Mouse (Mus musculus) heart, embryonic 10.5 days (tissue): ENCODE measurements at regions not wholly inside any gene's neighbourhood (a gene's known extent, or its start where the extent isn't known, plus 50 kb on each side); places are given as distances from the start of the nearest gene placed in this dataset.
A peak's percentile ranks its signal among the peaks of the same experiment; 100 is the strongest.

ENCODE experiments used
- DNase-seq: peaks from one replicate; pipeline ENCODE4 v3.0.0-alpha.2; 2017; ENCODE audit warnings: low spot score
- H3K27ac ChIP-seq: fragments of 300-500 bp; sonication (generic); 2 replicates; pipeline ENCODE4 v1.5.1; 2016; ENCODE audit warnings: mild to moderate bottlenecking
- H3K27me3 ChIP-seq: fragments of 300-500 bp; sonication (generic); 2 replicates; pipeline ENCODE4 v1.6.1; 2016; ENCODE audit warnings: mild to moderate bottlenecking; ENCODE audit not compliant: poor library complexity, insufficient read depth, severe bottlenecking
- H3K36me3 ChIP-seq: fragments of 300-500 bp; sonication (generic); 2 replicates; pipeline ENCODE4 v1.6.1; 2016; ENCODE audit warnings: mild to moderate bottlenecking, moderate library complexity
- H3K4me1 ChIP-seq: fragments of 300-500 bp; sonication (generic); 2 replicates; pipeline ENCODE4 v1.6.1; 2016; ENCODE audit warnings: mild to moderate bottlenecking
- H3K4me3 ChIP-seq: fragments of 300-500 bp; sonication (generic); 2 replicates; pipeline ENCODE4 v1.5.1; 2016; ENCODE audit warnings: mild to moderate bottlenecking, moderate library complexity
- H3K9me3 ChIP-seq: fragments of 300-500 bp; sonication (generic); 2 replicates; pipeline ENCODE4 v1.6.1; 2016; ENCODE audit warnings: mild to moderate bottlenecking, moderate library complexity
- WGBS: fragments of 180-500 bp; shearing (Covaris S2); methylation state at CpG from one replicate; pipeline ENCODE4 v1.1.7; 2016; 5-methylcytosine and 5-hydroxymethylcytosine counted together

DNA sequence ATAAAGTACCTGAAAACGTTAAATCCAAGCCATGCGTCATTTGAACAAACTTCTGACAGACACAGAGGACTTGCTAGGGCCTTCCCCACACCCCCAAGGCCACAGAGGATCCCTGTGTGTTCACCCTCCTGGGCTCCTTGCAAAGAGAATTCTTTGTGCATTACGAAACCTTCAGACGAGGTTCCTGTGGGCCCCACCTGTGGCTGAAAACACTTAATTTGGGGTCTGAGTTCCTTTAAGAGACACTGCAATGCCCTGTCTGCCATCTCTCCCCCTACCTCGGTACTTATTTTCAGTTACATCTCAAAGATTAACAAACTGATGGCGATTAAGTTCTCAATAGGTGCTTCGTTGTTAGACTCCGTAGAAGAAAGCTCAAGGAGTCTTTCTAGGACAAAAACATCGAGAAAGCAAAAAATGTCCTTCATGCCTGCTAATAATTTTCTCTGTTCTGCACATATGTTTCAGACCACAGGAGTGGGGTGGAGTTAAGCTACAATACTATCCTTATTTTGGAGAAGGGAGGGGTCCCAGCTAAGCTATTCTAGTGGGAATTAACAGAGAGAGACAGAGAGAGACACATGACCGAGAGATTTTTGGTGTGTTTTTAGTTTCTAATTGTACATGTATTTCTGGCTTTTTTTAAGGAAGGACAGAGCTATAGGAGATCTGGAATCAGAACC is 179.6 kb upstream of the Lrig3 start:
- DNase-seq, result no peak
- WGBS, result 3% methylated on average over 10 of the region's 10 CpGs
- Histone ChIP-seq H3K27ac (peak overlapping the region; percentile 65), H3K36me3 (no peaks in the 10 kb centered on the region), H3K4me1 (peaks cover 25% of the 10 kb centered on the region), H3K9me3 (no peaks in the 10 kb centered on the region), H3K27me3 (no peaks in the 10 kb centered on the region), H3K4me3 (peak overlapping the region; percentile 55)

- Histone ChIP-seq H3K27ac (peak overlapping the region; percentile 65), H3K27me3 (no peaks in the 10 kb centered on the region), H3K4me3 (peak overlapping the region; percentile 55), H3K36me3 (no peaks in the 10 kb centered on the region), H3K4me1 (peaks cover 25% of the 10 kb centered on the region), H3K9me3 (no peaks in the 10 kb centered on the region)
- WGBS, result under 1% methylated on average over 17 of the region's 17 CpGs
- DNase-seq, result no peak
Measured at GRCm38 (mm10) chr10:125786880-125787337, 179.1 kb upstream of the Lrig3 start.

- Histone ChIP-seq H3K36me3 (no peaks in the 10 kb centered on the region), H3K4me1 (peaks cover 25% of the 10 kb centered on the region), H3K27me3 (no peaks in the 10 kb centered on the region), H3K9me3 (no peaks in the 10 kb centered on the region), H3K27ac (peak overlapping the region; percentile 65), H3K4me3 (peak overlapping the region; percentile 55)
- no peak for DNase-seq
- WGBS, result 31% methylated on average over 19 of the region's 19 CpGs
Measured at GRCm38 (mm10) chr10:125787441-125788060, 178.4 kb upstream of the Lrig3 start.

GRCm38 (mm10) chr10:125788262-125788661 is 177.7 kb upstream of the Lrig3 start:
- Histone ChIP-seq H3K27me3 (no peaks in the 10 kb centered on the region), H3K9me3 (no peaks in the 10 kb centered on the region), H3K36me3 (no peaks in the 10 kb centered on the region), H3K4me3 (no peak overlapping the region), H3K27ac (no peak overlapping the region), H3K4me1 (peaks cover 25% of the 10 kb centered on the region)
- DNase-seq, result no peak
- 93% methylated on average over 2 of the region's 2 CpGs for WGBS

- peaks cover 18% of the 10 kb centered on the region for H3K4me1 ChIP-seq
- no peak for DNase-seq
- no peaks in the 10 kb centered on the region for H3K9me3 ChIP-seq
- no peaks in the 10 kb centered on the region for H3K36me3 ChIP-seq
- H3K27me3 ChIP-seq, result no peaks in the 10 kb centered on the region
- H3K4me3 ChIP-seq, result no peak overlapping the region
- H3K27ac ChIP-seq, result no peak overlapping the region
- 87% methylated on average over 2 of the region's 2 CpGs for WGBS
Measured at GRCm38 (mm10) chr10:125790924-125791323, 175.0 kb upstream of the Lrig3 start.

DNA sequence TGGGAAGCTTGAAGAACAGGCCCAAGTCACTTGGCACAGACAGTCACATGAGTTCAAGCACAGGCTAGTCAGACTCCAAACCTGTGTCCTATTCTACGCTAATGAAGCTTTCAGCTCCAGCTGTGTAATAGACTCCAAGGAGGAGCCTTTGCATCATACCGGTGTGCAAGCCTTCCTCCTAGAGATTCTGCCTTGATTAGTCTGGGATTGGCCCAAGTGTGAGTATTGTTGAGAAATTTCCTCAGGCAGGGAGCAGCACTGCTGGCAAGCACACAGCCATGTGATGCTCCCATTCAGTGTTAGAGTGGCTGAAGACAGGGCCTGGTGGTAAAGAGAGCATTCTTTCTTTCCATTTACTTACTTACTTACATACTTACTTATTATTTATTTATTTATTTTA is 171.5 kb upstream of the Lrig3 start:
- no peak for DNase-seq
- 0 out of 2 replicates have a peak, but pooled peaks cover 3% of the 10 kb centered on the region for H3K4me1 ChIP-seq
- no peak overlapping the region for H3K27ac ChIP-seq
- no peaks in the 10 kb centered on the region for H3K36me3 ChIP-seq
- no peaks in the 10 kb centered on the region for H3K9me3 ChIP-seq
- H3K27me3 ChIP-seq, result no peaks in the 10 kb centered on the region
- H3K4me3 ChIP-seq, result no peak overlapping the region
- 89% methylated on average over 2 of the region's 2 CpGs for WGBS

- Histone ChIP-seq H3K36me3 (no peaks in the 10 kb centered on the region), H3K27me3 (no peaks in the 10 kb centered on the region), H3K27ac (no peak overlapping the region), H3K4me1 (0 out of 2 replicates have a peak, but pooled peaks cover 3% of the 10 kb centered on the region), H3K4me3 (no peak overlapping the region), H3K9me3 (no peaks in the 10 kb centered on the region)
- DNase-seq, result no peak
- WGBS, result 79% methylated on average over 1 of the region's 1 CpGs
Measured at GRCm38 (mm10) chr10:125795323-125795722, 170.6 kb upstream of the Lrig3 start.

DNA sequence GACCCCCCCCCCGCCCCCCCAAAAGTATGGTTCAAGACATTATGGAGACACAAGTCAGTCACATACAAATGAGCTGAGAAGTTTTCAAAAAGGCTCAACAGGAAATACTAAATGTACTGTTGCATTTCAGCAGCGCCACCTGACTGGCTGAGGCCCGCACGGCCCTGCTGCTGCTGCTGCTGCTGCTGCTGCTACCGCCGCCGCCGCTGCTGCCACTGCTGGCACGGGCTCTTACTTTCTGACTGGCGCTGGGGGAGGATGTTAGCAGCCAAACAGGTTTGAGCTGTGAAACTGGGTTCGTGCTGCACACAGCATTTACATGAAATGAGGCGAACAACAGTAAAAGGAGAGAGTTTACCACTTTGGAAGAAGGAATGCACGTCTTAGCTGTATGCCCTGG is 167.3 kb upstream of the Lrig3 start:
- no peak overlapping the region for H3K4me3 ChIP-seq
- no peaks in the 10 kb centered on the region for H3K9me3 ChIP-seq
- H3K4me1 ChIP-seq, result 0 out of 2 replicates have a peak, but pooled peaks cover 3% of the 10 kb centered on the region
- no peaks in the 10 kb centered on the region for H3K27me3 ChIP-seq
- 20% methylated on average over 13 of the region's 13 CpGs for WGBS
- no peak overlapping the region for H3K27ac ChIP-seq
- no peaks in the 10 kb centered on the region for H3K36me3 ChIP-seq
- DNase-seq, result no peak

GRCm38 (mm10) chr10:125800572-125801114 is 165.3 kb upstream of the Lrig3 start:
- H3K27me3 ChIP-seq, result no peaks in the 10 kb centered on the region
- 73% methylated on average over 2 of the region's 2 CpGs for WGBS
- 0 out of 2 replicates have a peak, but pooled peaks cover 3% of the 10 kb centered on the region for H3K4me1 ChIP-seq
- no peak for DNase-seq
- H3K4me3 ChIP-seq, result no peak overlapping the region
- no peaks in the 10 kb centered on the region for H3K36me3 ChIP-seq
- H3K9me3 ChIP-seq, result no peaks in the 10 kb centered on the region
- H3K27ac ChIP-seq, result no peak overlapping the region

DNA sequence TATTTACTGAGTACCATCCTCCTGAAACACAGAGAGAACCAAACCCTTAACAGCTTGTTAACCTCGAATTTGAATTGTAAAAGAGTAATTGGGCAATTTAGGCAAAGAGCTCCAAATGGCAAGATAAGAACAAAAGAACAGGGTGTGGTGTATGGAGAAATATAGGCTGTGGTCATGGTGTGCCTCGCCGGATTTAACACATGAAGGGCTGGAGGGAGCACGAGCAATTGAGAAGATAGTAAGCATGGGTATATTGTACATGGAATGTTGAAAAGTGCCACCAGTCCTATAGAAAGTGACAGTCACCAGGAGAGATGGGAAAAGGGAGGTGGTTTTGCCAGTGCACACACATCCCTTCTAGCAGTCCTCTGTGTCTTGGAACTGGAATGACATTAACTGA is 164.5 kb upstream of the Lrig3 start:
- H3K4me3 ChIP-seq, result no peak overlapping the region
- 0 out of 2 replicates have a peak, but pooled peaks cover 3% of the 10 kb centered on the region for H3K4me1 ChIP-seq
- no peak for DNase-seq
- H3K36me3 ChIP-seq, result no peaks in the 10 kb centered on the region
- no peak overlapping the region for H3K27ac ChIP-seq
- 64% methylated on average over 4 of the region's 4 CpGs for WGBS
- no peaks in the 10 kb centered on the region for H3K27me3 ChIP-seq
- H3K9me3 ChIP-seq, result no peaks in the 10 kb centered on the region

DNA sequence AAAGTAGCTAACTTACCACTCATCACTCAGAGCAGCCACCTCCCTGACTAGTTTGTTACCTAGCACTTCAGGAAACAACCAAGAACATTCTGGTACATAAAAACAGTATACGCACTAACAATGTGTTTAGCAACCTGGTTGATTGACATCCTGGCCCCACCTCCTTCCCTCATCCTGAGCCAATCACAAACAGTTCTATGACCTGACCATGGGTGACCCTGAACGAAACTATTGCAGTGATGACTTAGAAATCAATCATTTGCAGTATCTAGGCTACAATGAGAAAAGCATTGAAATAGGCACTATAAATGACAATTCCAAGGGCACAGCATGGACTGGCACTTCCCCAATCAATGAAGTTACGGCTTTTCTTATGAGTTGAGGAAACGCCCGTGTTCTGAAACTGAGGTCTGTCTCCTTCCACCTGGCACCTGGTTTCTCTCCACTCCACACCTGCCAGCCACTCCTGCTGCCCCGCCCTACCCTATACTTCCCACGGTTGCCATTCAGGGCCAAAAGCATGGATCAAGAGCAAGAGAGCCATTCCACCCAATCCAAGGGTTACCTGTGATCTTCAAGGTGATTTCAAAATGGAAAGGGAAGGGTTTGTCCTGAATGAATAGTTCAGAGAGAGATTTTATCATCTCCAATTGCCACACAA is 162.9 kb upstream of the Lrig3 start:
- WGBS, result 81% methylated on average over 7 of the region's 7 CpGs
- Histone ChIP-seq H3K27ac (no peak overlapping the region), H3K4me3 (no peak overlapping the region), H3K4me1 (0 out of 2 replicates have a peak, but pooled peaks cover 3% of the 10 kb centered on the region), H3K36me3 (no peaks in the 10 kb centered on the region), H3K27me3 (no peaks in the 10 kb centered on the region), H3K9me3 (no peaks in the 10 kb centered on the region)
- no peak for DNase-seq

DNA sequence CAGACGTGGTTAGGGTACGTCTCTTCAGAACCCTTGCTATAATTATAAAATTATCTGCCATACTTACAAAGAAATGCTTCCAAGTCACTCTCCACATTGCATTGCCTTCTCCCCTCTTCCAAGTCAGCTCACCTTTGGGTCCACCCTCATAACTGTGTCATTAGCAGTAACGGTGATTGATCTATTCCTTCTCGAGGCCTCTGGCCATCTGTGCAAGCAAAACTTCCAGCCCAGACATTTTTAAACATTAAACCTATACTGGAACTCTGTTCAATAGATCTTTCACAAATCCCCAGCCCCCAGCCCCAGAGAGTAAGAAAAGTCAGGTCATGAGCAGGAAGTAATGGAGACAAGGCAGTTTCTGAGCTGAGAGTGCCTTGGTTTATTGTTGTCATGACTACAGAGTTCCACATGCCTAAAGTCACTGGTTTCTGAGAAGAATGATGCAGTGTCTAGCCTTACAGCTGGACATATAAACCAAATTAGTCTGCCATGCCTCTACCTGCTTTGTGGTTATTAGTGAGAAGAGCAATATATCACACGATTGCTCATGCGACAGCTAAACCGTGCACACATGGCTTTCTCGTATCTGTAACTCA is 156.1 kb upstream of the Lrig3 start:
- DNase-seq, result no peak
- Histone ChIP-seq H3K9me3 (no peaks in the 10 kb centered on the region), H3K27ac (no peak overlapping the region), H3K36me3 (no peaks in the 10 kb centered on the region), H3K4me1 (no peaks in the 10 kb centered on the region), H3K4me3 (no peak overlapping the region), H3K27me3 (no peaks in the 10 kb centered on the region)
- 78% methylated on average over 8 of the region's 8 CpGs for WGBS

DNA sequence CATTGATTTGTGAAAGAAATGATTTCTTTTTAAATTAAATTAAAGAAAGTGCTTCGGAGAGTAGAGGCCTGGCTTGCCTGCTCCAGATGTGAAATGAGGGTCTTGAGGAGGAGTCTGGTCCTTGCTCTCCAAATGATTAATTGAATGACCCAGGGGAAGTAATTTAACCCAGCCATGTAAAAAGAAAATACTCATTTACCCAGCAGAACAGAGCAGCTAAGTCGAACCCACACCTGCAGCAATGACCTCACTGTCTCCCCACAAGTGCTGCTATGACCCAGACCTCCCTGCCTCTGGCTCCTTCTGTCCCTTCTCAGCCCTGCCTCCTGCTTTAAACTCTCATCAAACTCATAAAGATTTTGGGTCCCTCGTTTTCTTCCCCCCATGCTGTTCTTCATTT is 155.4 kb upstream of the Lrig3 start:
- H3K36me3 ChIP-seq, result no peaks in the 10 kb centered on the region
- no peaks in the 10 kb centered on the region for H3K9me3 ChIP-seq
- no peaks in the 10 kb centered on the region for H3K27me3 ChIP-seq
- 50% methylated on average over 3 of the region's 3 CpGs for WGBS
- H3K4me1 ChIP-seq, result no peaks in the 10 kb centered on the region
- H3K4me3 ChIP-seq, result no peak overlapping the region
- no peak for DNase-seq
- no peak overlapping the region for H3K27ac ChIP-seq
